Mouse (Mus musculus): ENCODE measurements at regions not wholly inside any gene's neighbourhood (a gene's known extent, or its start where the extent isn't known, plus 50 kb on each side); places are given as distances from the start of the nearest gene placed in this dataset.

DNA sequence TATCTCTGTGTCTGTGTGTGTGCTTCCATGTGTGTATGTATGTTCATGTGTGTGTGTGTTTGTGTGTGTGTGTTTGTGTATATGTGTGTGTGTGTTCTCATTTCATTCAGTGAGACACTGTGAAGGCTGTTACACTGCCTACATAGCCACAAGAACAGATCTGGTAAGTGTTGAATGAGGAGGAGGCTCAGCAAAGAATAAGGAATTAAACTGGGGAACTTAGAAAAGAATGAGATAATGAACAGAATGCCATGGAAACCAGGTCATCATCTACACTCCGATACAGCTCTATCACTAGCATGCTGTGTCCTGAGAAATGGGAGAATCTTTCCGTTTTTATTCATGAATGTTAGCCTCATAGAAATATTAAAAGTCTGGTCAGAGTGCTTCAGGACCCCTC, 495.7 kb downstream of the Pdcd6ip start:
- Histone ChIP-seq H3K27me3 (ENCODE audit: control insufficient read depth, insufficient read depth, low read depth, low read length) (no peaks in the 10 kb centered on the region), H3K4me3 (ENCODE audit: low read length) (no peak overlapping the region), H3K9ac (ENCODE audit: low read length) (no peak overlapping the region), H3K36me3 (ENCODE audit: control insufficient read depth, insufficient read depth, low read length) (no peaks in the 10 kb centered on the region), H3K4me2 (ENCODE audit: low read depth, low read length) (no peak overlapping the region), H3K27ac (ENCODE audit: low read length) (no peak overlapping the region), H3K4me1 (replicated peaks; ENCODE audit: control insufficient read depth, insufficient read depth, low read length) (no peaks in the 10 kb centered on the region), H3K9me3 (ENCODE audit: control insufficient read depth, low read length) (no peaks in the 10 kb centered on the region)
- WGBS = 85% methylated on average over 2 of the region's 2 CpGs
- ATAC-seq (ENCODE audit: low read depth) = no peak

DNA sequence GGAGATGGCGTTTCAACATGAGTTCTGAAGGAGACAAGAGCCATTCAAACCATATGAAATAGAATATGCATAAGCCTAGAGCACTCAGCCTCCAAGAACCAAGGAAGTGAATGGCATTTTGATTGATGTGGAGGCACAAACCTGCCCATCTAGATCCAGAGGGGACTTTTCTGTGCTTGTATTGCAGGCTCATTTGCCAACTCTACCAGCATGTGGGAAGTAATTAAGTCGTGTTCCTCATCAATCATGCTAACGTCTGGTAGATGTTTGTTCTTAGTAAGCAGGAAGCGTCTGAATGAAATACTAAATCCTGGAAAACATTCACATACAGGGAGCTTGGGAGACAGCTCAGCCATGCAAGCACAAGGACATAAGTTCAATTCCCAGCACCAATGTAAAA, 499.9 kb downstream of the Pdcd6ip start:
- no peak overlapping the region for H3K4me3 ChIP-seq (ENCODE audit: low read length)
- H3K27me3 ChIP-seq (ENCODE audit: control insufficient read depth, insufficient read depth, low read depth, low read length) = no peaks in the 10 kb centered on the region
- H3K9me3 ChIP-seq (ENCODE audit: control insufficient read depth, low read length) = no peaks in the 10 kb centered on the region
- no peak overlapping the region for H3K27ac ChIP-seq (ENCODE audit: low read length)
- H3K4me1 ChIP-seq (replicated peaks; ENCODE audit: control insufficient read depth, insufficient read depth, low read length) = no peaks in the 10 kb centered on the region
- no peak overlapping the region for H3K4me2 ChIP-seq (ENCODE audit: low read depth, low read length)
- ATAC-seq (ENCODE audit: low read depth) = no peak
- no peaks in the 10 kb centered on the region for H3K36me3 ChIP-seq (ENCODE audit: control insufficient read depth, insufficient read depth, low read length)
- WGBS = 39% methylated on average over 4 of the region's 4 CpGs
- no peak overlapping the region for H3K9ac ChIP-seq (ENCODE audit: low read length)

DNA sequence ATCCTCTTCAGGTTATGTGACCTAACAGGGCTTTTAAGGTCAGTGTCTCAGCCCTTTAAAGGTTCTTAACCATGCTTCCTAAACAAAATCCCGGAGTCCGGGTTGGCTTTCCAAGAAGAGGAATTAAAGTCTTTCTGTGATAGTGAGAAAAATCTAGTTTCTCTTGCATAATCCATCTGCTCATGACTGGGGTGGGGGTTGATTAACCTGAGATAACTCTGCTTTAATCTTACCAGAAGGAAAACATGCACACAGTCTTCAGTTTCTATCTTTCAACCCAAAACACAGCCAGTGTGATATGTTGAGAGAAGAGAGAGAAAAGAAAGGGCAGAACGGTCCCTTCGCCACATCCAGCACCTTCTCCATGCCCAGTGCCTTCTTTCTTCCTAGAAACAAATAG, 508.8 kb downstream of the Pdcd6ip start:
- Histone ChIP-seq H3K27ac (ENCODE audit: low read length) (no peak overlapping the region), H3K27me3 (ENCODE audit: control insufficient read depth, insufficient read depth, low read depth, low read length) (no peaks in the 10 kb centered on the region), H3K9ac (ENCODE audit: low read length) (no peak overlapping the region), H3K4me2 (ENCODE audit: low read depth, low read length) (no peak overlapping the region), H3K4me1 (replicated peaks; ENCODE audit: control insufficient read depth, insufficient read depth, low read length) (no peaks in the 10 kb centered on the region), H3K9me3 (ENCODE audit: control insufficient read depth, low read length) (no peaks in the 10 kb centered on the region), H3K4me3 (ENCODE audit: low read length) (no peak overlapping the region), H3K36me3 (ENCODE audit: control insufficient read depth, insufficient read depth, low read length) (no peaks in the 10 kb centered on the region)
- ATAC-seq (ENCODE audit: low read depth) = no peak
- WGBS = 76% methylated on average over 4 of the region's 4 CpGs

DNA sequence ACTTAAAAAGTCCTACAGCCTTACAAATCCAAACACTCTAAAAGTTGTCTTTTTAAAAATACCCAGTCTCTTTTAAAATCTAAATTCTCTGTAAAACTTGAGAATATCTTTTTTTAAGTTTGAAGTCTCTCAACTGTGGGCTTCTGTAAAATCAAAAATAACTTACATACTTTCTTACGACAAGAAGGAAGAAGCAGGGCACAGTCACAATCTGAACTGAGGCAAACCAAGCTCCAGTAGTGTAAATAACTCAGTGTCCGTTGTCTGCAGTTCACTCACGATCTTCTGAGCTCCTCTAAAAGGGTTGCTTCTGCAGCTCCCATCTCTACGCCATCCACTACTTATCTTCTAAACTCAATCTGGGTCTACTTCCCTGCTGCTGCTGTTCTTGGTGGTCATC, 512.5 kb downstream of the Pdcd6ip start:
- Histone ChIP-seq H3K4me1 (replicated peaks; ENCODE audit: control insufficient read depth, insufficient read depth, low read length) (no peaks in the 10 kb centered on the region), H3K4me3 (ENCODE audit: low read length) (no peak overlapping the region), H3K27me3 (ENCODE audit: control insufficient read depth, insufficient read depth, low read depth, low read length) (no peaks in the 10 kb centered on the region), H3K36me3 (ENCODE audit: control insufficient read depth, insufficient read depth, low read length) (no peaks in the 10 kb centered on the region), H3K9ac (ENCODE audit: low read length) (no peak overlapping the region), H3K4me2 (ENCODE audit: low read depth, low read length) (no peak overlapping the region), H3K27ac (ENCODE audit: low read length) (no peak overlapping the region), H3K9me3 (ENCODE audit: control insufficient read depth, low read length) (no peaks in the 10 kb centered on the region)
- ATAC-seq (ENCODE audit: low read depth) = no peak
- 66% methylated on average over 4 of the region's 4 CpGs for WGBS

DNA sequence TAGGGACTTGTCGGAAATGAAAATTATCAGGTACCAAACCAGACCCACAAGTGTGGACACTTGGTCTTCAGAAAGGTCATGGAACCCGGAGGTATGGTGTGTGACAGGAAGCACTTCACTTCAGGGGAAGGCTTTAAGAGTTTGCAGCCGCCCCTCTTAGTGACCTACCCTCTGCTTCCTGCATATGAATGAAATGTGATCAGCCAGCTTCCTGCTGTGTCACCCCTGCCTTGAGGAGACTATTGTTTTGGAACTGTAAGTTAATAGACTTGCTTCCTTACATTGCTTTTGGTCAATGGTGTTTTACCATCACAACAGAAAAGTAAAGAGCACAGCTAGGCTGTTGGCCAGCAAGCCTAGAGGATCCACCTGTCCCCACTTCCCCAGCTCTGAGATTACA, 515.3 kb downstream of the Pdcd6ip start:
- no peak overlapping the region for H3K4me3 ChIP-seq (ENCODE audit: low read length)
- WGBS = 53% methylated on average over 3 of the region's 3 CpGs
- H3K4me2 ChIP-seq (ENCODE audit: low read depth, low read length) = no peak overlapping the region
- H3K9ac ChIP-seq (ENCODE audit: low read length) = no peak overlapping the region
- no peak overlapping the region for H3K27ac ChIP-seq (ENCODE audit: low read length)
- no peaks in the 10 kb centered on the region for H3K4me1 ChIP-seq (replicated peaks; ENCODE audit: control insufficient read depth, insufficient read depth, low read length)
- no peaks in the 10 kb centered on the region for H3K9me3 ChIP-seq (ENCODE audit: control insufficient read depth, low read length)
- H3K36me3 ChIP-seq (ENCODE audit: control insufficient read depth, insufficient read depth, low read length) = no peaks in the 10 kb centered on the region
- ATAC-seq (ENCODE audit: low read depth) = no peak
- no peaks in the 10 kb centered on the region for H3K27me3 ChIP-seq (ENCODE audit: control insufficient read depth, insufficient read depth, low read depth, low read length)

DNA sequence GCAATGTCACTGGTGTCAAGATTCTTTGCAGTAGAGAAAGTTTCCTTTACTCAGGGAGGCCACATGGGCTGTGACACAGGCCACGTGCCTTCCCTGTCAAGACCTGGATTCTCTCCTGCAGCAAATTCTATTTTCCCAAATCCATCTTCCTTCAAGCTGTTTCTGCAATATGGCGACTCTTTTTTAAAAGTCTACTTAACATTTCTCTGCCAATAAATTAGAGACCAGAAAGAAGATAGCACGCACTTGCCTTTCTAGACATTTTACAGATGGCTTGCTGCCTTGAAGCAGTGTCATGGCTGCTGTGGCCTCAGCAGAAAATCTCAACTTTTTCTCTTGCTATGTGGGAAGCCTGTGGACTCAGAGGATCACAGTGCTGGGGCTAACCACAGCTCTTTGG, 516.9 kb downstream of the Pdcd6ip start:
- Histone ChIP-seq H3K9me3 (ENCODE audit: control insufficient read depth, low read length) (no peaks in the 10 kb centered on the region), H3K9ac (ENCODE audit: low read length) (no peak overlapping the region), H3K4me1 (replicated peaks; ENCODE audit: control insufficient read depth, insufficient read depth, low read length) (no peaks in the 10 kb centered on the region), H3K4me2 (ENCODE audit: low read depth, low read length) (no peak overlapping the region), H3K27ac (ENCODE audit: low read length) (no peak overlapping the region), H3K27me3 (ENCODE audit: control insufficient read depth, insufficient read depth, low read depth, low read length) (no peaks in the 10 kb centered on the region), H3K36me3 (ENCODE audit: control insufficient read depth, insufficient read depth, low read length) (no peaks in the 10 kb centered on the region), H3K4me3 (ENCODE audit: low read length) (no peak overlapping the region)
- ATAC-seq (ENCODE audit: low read depth) = no peak
- WGBS = 67% methylated on average over 3 of the region's 3 CpGs

DNA sequence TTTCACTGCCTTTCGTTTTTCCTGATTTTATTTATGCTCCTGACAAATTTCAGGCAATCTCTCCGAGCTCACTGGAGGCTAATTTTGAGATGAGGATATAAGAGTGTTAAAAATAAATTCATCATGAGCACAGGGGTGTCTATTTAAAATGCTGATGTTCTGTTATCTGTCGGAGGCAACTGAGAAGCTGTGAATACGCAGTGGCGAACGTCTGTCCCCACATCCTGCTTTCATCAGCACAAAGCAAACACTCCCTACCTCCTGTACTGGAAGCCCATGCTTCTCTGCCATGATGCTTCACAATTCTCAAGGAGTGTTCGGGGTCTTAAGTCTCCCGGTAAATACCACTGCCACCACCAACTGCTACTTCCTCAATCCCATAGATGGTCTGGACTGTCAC, 526.9 kb downstream of the Pdcd6ip start:
- Histone ChIP-seq H3K27ac (ENCODE audit: low read length) (no peak overlapping the region), H3K4me3 (ENCODE audit: low read length) (no peak overlapping the region), H3K4me1 (replicated peaks; ENCODE audit: control insufficient read depth, insufficient read depth, low read length) (no peaks in the 10 kb centered on the region), H3K27me3 (ENCODE audit: control insufficient read depth, insufficient read depth, low read depth, low read length) (no peaks in the 10 kb centered on the region), H3K9me3 (ENCODE audit: control insufficient read depth, low read length) (no peaks in the 10 kb centered on the region), H3K36me3 (ENCODE audit: control insufficient read depth, insufficient read depth, low read length) (no peaks in the 10 kb centered on the region), H3K9ac (ENCODE audit: low read length) (no peak overlapping the region), H3K4me2 (ENCODE audit: low read depth, low read length) (no peak overlapping the region)
- ATAC-seq (ENCODE audit: low read depth) = no peak
- 65% methylated on average over 8 of the region's 8 CpGs for WGBS

DNA sequence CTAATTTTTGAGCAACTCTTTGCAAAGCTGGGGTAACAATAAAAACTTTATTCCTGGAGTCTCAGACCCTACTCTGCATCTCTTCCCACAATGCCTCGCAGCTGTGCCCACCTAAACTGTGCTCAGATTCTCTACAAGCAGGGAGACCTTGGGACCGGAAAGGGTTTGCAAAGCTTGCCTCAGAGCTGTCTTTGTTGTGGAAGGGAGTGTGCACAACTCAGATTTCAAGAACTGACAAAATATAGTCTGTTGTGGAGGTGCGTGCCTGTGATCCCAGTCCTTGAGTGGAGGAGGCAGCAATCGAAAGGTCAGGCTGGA, 530.2 kb downstream of the Pdcd6ip start:
- no peaks in the 10 kb centered on the region for H3K4me1 ChIP-seq (replicated peaks; ENCODE audit: control insufficient read depth, insufficient read depth, low read length)
- no peaks in the 10 kb centered on the region for H3K36me3 ChIP-seq (ENCODE audit: control insufficient read depth, insufficient read depth, low read length)
- no peak for ATAC-seq (ENCODE audit: low read depth)
- 79% methylated on average over 4 of the region's 4 CpGs for WGBS
- H3K27ac ChIP-seq (ENCODE audit: low read length) = no peak overlapping the region
- no peak overlapping the region for H3K9ac ChIP-seq (ENCODE audit: low read length)
- no peaks in the 10 kb centered on the region for H3K27me3 ChIP-seq (ENCODE audit: control insufficient read depth, insufficient read depth, low read depth, low read length)
- no peak overlapping the region for H3K4me2 ChIP-seq (ENCODE audit: low read depth, low read length)
- H3K9me3 ChIP-seq (ENCODE audit: control insufficient read depth, low read length) = no peaks in the 10 kb centered on the region
- no peak overlapping the region for H3K4me3 ChIP-seq (ENCODE audit: low read length)

DNA sequence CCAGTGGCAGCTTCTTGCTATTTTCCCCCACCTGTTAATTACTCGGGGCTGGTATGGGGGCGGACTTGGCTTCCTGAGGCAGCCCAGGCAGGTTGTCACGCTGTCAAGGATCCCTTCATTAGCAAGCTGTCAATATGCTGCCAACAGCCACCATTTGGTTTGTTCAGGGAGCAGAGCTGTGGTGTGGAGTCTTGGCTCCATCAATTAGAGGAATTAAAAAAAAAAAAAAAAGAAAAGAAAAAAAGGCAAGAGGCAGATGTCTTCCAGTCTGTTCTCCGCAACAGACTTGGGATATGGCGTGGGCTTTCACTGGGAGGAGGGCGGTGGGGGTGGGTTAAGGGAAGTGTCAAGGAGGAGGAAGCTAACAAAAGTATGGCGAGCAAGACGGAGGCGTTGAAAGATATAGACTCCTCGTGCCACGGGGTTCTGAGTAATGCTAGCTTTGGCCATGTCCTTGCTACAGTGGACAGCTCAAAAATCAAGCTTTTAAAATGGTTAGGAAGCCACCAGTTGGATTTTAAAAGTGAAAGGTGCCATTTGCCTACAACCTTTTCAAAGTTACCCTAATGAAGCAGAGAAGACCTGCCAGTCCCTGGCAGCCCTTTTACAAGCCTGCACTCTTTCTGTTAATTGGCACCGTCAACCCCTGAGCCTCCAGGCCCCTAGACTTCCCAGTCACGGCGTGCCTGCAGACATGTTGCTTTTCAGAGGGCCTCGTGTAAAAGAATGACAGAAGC, 530.7 kb downstream of the Pdcd6ip start:
- no peaks in the 10 kb centered on the region for H3K27me3 ChIP-seq (ENCODE audit: control insufficient read depth, insufficient read depth, low read depth, low read length)
- H3K4me2 ChIP-seq (ENCODE audit: low read depth, low read length) = no peak overlapping the region
- no peaks in the 10 kb centered on the region for H3K4me1 ChIP-seq (replicated peaks; ENCODE audit: control insufficient read depth, insufficient read depth, low read length)
- no peak overlapping the region for H3K27ac ChIP-seq (ENCODE audit: low read length)
- 56% methylated on average over 15 of the region's 15 CpGs for WGBS
- H3K4me3 ChIP-seq (ENCODE audit: low read length) = no peak overlapping the region
- ATAC-seq (ENCODE audit: low read depth) = no peak
- H3K9me3 ChIP-seq (ENCODE audit: control insufficient read depth, low read length) = no peaks in the 10 kb centered on the region
- no peak overlapping the region for H3K9ac ChIP-seq (ENCODE audit: low read length)
- no peaks in the 10 kb centered on the region for H3K36me3 ChIP-seq (ENCODE audit: control insufficient read depth, insufficient read depth, low read length)
